In genomic region chr5:20470466-20470865, GRCm38 (mm10) we compare ENCODE assay signal across 8 mouse cellular contexts.
DNase-seq lines count a peak whose midpoint lies in the region; ATAC-seq and TF ChIP-seq lines count a peak whose summit lies in the region.

No protein-coding gene starts in this region.

- H3K9me3 ChIP-seq in kidney, embryonic 15.5 days (replicated peaks) = no peaks in the 10 kb centered on the region
- H3K9me3 ChIP-seq in E14TG2a.4 (ENCODE audit: low read length) = peaks cover 39% of the 10 kb centered on the region
- no peaks in the 10 kb centered on the region for H3K9me3 ChIP-seq in limb, embryonic 11.5 days (ENCODE audit: control insufficient read depth, low read length)

- no peak overlapping the region for H3K4me2 ChIP-seq in kidney, embryonic 15.5 days
- no peak overlapping the region for H3K4me2 ChIP-seq in limb, embryonic 11.5 days (ENCODE audit: low read depth, severe bottlenecking)

- DNase-seq in kidney, adult 18-20 months = no peak
- DNase-seq in limb, embryonic 11.5 days (ENCODE audit: low spot score) = peak; percentile 43
- DNase-seq in spleen, postnatal 4 days (ENCODE audit: low spot score in 2 of 2) = peak; percentile 37 to 77
- DNase-seq in right cerebral cortex, postnatal 14 days = no peak
- DNase-seq in layer of hippocampus, postnatal 36 days = no peak

- no peaks in the 10 kb centered on the region for H3K36me3 ChIP-seq in kidney, embryonic 15.5 days
- H3K36me3 ChIP-seq in E14TG2a.4 (ENCODE audit: insufficient read depth, low read length) = no peaks in the 10 kb centered on the region; the same call in 1 of the 2 replicates
- H3K36me3 ChIP-seq in limb, embryonic 11.5 days (ENCODE audit: control insufficient read depth, insufficient read depth, low read length) = no peaks in the 10 kb centered on the region

- TF ChIP-seq CTCF in E14TG2a.4 (conservative IDR thresholded peaks at IDR 0.05; ENCODE audit: low read length) = peak; percentile 18
- peak; percentile 50; the same call in 1 of the 2 replicates for TF ChIP-seq CTCF in bone marrow macrophage, adult 2 months (IDR thresholded peaks at IDR 0.05; ENCODE audit: low read depth, low read length)

- H3K27ac ChIP-seq in kidney, embryonic 15.5 days = no peak overlapping the region
- no peak overlapping the region for H3K27ac ChIP-seq in bone marrow macrophage, adult 2 months (ENCODE audit: insufficient read depth, low read depth, low read length)
- H3K27ac ChIP-seq in limb, embryonic 11.5 days (replicated peaks; ENCODE audit: low read depth, low read length) = no peak overlapping the region

- no peaks in the 10 kb centered on the region for H3K4me1 ChIP-seq in kidney, embryonic 15.5 days
- peaks cover 31% of the 10 kb centered on the region for H3K4me1 ChIP-seq in E14TG2a.4 (replicated peaks; ENCODE audit: low read depth, low read length)
- H3K4me1 ChIP-seq in bone marrow macrophage, adult 2 months (ENCODE audit: control insufficient read depth, insufficient read depth, low read length) = no peaks in the 10 kb centered on the region
- H3K4me1 ChIP-seq in limb, embryonic 11.5 days (ENCODE audit: control insufficient read depth, insufficient read depth, low read length) = no peaks in the 10 kb centered on the region

- H3K4me3 ChIP-seq in kidney, embryonic 15.5 days (replicated peaks) = no peak overlapping the region
- H3K4me3 ChIP-seq in E14TG2a.4 (replicated peaks; ENCODE audit: low read length) = no peak overlapping the region
- H3K4me3 ChIP-seq in bone marrow macrophage, adult 2 months (ENCODE audit: insufficient read depth, low read length) = no peak overlapping the region
- H3K4me3 ChIP-seq in limb, embryonic 11.5 days (ENCODE audit: low read depth, low read length) = no peak overlapping the region

- H3K27me3 ChIP-seq in kidney, embryonic 15.5 days = no peaks in the 10 kb centered on the region
- no peaks in the 10 kb centered on the region for H3K27me3 ChIP-seq in E14TG2a.4 (ENCODE audit: insufficient read depth, low read length)
- H3K27me3 ChIP-seq in limb, embryonic 11.5 days (ENCODE audit: control insufficient read depth, insufficient read depth, low read length) = no peaks in the 10 kb centered on the region

- no peak overlapping the region for H3K9ac ChIP-seq in kidney, embryonic 15.5 days
- H3K9ac ChIP-seq in limb, embryonic 11.5 days (ENCODE audit: low read length) = no peak overlapping the region

- 0 out of 2 replicates have a peak, but pooled peaks have one; percentile 36 for ATAC-seq in kidney, embryonic 15.5 days (replicated peaks; ENCODE audit: low FRiP score)
- no peak for ATAC-seq in limb, embryonic 11.5 days (ENCODE audit: insufficient number of reproducible peaks, low FRiP score, low TSS enrichment, low read depth)

- no peak for TF ChIP-seq POLR2A in bone marrow macrophage, adult 2 months (IDR thresholded peaks at IDR 0.05; ENCODE audit: borderline replicate concordance, low read depth, low read length)

Comparison
In these comparisons a context has a peak if more than half of its experiments do, and no peak if none do; other contexts are left out.
1. DNase-seq: peak in limb, embryonic 11.5 days (single experiment) and spleen, postnatal 4 days (2 of 2); none in kidney, adult 18-20 months (single experiment), right cerebral cortex, postnatal 14 days (single experiment) and layer of hippocampus, postnatal 36 days (0 of 2).